Mouse (Mus musculus): Measurements from ENCODE around the gene Tpo. TPM values are rescaled to one million over a fixed set of nuclear protein-coding genes. Genes with fewer than 3 reads are reported as not detected.

Tpo gene
- polyA plus RNA-seq, 1 experiment from 2014 or later: not detected

Other genes starting within 250 kb of the Tpo start
- 93.8 and 103 TPM in 2 replicates for gene Pxdn, start 195.0 kb downstream of the Tpo start, polyA plus RNA-seq (2016; fragmentation: Nextera tagmentation; extraction: Ambion mirVana)
- gene Sntg2, start 240.8 kb upstream of the Tpo start, polyA plus RNA-seq (2016; fragmentation: Nextera tagmentation; extraction: Ambion mirVana): 0.36 and 0.82 TPM in 2 replicates